Mouse (Mus musculus) intestine, postnatal 0 days (tissue): ENCODE results near the gene Eno2. TPM values are rescaled to one million over a fixed set of nuclear protein-coding genes. Genes with fewer than 3 reads are reported as not detected.

ENCODE experiments used
- ATAC-seq: fragments of 200-750 bp; cut with Nextera tagmentation; 2 replicates; pipeline ENCODE4 v1.8.0; 2017; ENCODE audit warnings: mild to moderate bottlenecking, moderate TSS enrichment, moderate library complexity
- H3K27ac ChIP-seq: fragments of 300-500 bp; sonication (generic); 2 replicates; pipeline ENCODE4 v1.5.1; 2014; ENCODE audit warnings: mild to moderate bottlenecking, low read depth, low read length, moderate library complexity
- H3K27me3 ChIP-seq: fragments of 300-500 bp; sonication (generic); replicated peaks from 2 replicates; pipeline ENCODE4 v1.6.1; 2014; ENCODE audit warnings: low read length, mixed read lengths; ENCODE audit not compliant: control insufficient read depth, insufficient read depth
- H3K36me3 ChIP-seq: fragments of 300-500 bp; sonication (generic); 2 replicates; pipeline ENCODE4 v1.6.1; 2014; ENCODE audit warnings: mild to moderate bottlenecking, moderate library complexity; ENCODE audit not compliant: control insufficient read depth, insufficient read depth
- H3K4me1 ChIP-seq: fragments of 300-500 bp; sonication (generic); replicated peaks from 2 replicates; pipeline ENCODE4 v1.6.1; 2014; ENCODE audit warnings: antibody characterized with exemption, low read length, mixed read lengths; ENCODE audit not compliant: control insufficient read depth, insufficient read depth
- H3K4me2 ChIP-seq: fragments of 300-500 bp; sonication (generic); replicated peaks from 2 replicates; pipeline ENCODE4 v1.6.1; 2014; ENCODE audit warnings: low read depth, mild to moderate bottlenecking, moderate library complexity
- H3K4me3 ChIP-seq: fragments of 300-500 bp; sonication (generic); 2 replicates; pipeline ENCODE4 v1.5.1; 2014; ENCODE audit warnings: low read depth, low read length
- H3K9ac ChIP-seq: fragments of 300-500 bp; sonication (generic); 2 replicates; pipeline ENCODE4 v1.6.1; 2014; ENCODE audit warnings: mild to moderate bottlenecking, low read depth, low read length
- H3K9me3 ChIP-seq: fragments of 300-500 bp; sonication (generic); 2 replicates; pipeline ENCODE4 v1.6.1; 2016; ENCODE audit warnings: mixed run types; ENCODE audit not compliant: control insufficient read depth
- CTCF ChIP-seq: sonication (generic); IDR thresholded peaks from 2 replicates; pipeline ENCODE4 v1.5.1; 2016; ENCODE audit warnings: low read depth, mild to moderate bottlenecking, control low read depth, antibody characterized with exemption, moderate library complexity
- WGBS: fragments of 180-500 bp; shearing (Covaris S2); extraction: QIAGEN DNeasy Blood & Tissue Kit; methylation state at CpG from one replicate; pipeline ENCODE4 v1.1.7; 2014; 5-methylcytosine and 5-hydroxymethylcytosine counted together
- polyA plus RNA-seq: library from polyadenylated mRNA; unstranded; fragments of >200 nt; fragmentation: Nextera tagmentation; extraction: Ambion mirVana; gene quantifications from 2 replicates; pipeline ENCODE4 v1.2.1, GENCODE M21; 2015

Eno2 gene
- polyA plus RNA-seq, 1 experiment from 2014 or later: 4.6 TPM

DNA sequence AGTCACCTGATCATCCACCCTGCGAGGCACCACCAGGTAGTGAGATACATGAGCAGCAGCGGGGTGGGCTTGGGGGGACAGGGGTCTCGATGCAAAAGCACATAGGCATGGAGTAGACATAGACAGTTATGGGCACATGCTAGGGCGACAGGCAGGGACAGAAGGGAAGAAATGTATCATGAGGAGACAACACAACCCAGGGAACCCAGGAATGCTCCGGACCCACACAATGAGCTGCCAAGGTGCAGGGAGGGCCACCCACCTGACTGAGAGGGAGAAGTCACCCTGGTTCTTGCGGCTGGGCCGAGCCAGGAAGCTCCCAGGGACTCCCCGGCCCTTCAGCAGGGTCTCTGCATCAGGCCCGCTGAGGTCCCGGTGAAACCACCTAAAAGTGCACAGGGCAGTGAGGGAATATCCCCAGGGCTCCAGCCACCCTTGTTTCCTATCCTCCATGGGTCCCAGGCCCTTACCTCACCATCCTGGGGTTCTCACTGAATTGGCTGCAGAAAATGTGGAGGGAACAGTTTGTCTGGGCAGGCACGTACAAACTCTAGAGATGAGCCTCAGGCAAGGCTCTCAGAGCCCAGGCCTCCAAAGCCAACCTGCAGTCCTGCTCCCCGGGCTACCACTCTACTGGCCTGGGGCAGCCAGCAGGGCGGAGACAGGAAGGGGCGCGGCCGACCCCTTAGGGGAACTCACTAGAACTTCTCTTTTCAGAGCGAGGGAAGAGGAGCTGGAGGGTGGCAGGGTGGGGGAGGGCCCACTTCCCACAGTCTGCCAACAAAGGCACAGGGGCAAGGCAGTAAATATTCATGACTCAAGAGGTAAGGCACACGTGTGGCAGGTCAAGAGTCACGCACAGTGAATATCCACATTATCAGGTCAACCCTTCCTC is 36.8 kb downstream of the Eno2 start:
- H3K36me3 ChIP-seq: no peaks in the 10 kb centered on the region
- no peak overlapping the region for H3K27ac ChIP-seq
- WGBS: 53% methylated on average over 19 of the region's 19 CpGs
- no peak overlapping the region for H3K4me2 ChIP-seq
- H3K4me1 ChIP-seq: no peaks in the 10 kb centered on the region
- H3K4me3 ChIP-seq: no peak overlapping the region
- no peak overlapping the region for H3K9ac ChIP-seq
- no peaks in the 10 kb centered on the region for H3K27me3 ChIP-seq
- no peak for TF ChIP-seq CTCF
- no peak for ATAC-seq
- H3K9me3 ChIP-seq: no peaks in the 10 kb centered on the region

DNA sequence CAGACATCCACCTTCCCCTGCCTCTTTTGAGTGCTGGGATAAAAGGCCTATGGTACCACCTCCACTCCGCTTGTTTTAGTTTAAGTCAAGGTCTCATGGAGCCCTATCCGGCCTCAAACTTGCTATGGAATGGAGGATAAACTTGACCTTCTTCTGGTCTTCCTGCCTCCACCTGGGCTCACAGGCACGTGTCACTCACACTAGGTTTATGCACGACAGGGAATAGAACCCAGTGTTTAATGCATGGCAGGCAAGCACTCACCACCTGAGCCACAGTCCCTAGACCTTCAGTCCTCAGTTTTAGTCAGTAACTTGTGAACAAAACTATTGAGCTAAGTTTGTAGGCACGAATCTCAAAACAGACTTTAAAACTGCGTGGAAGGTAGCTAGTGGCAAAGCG is 38.4 kb downstream of the Eno2 start:
- no peaks in the 10 kb centered on the region for H3K9me3 ChIP-seq
- WGBS: 87% methylated on average over 7 of the region's 7 CpGs
- H3K4me3 ChIP-seq: no peak overlapping the region
- no peaks in the 10 kb centered on the region for H3K27me3 ChIP-seq
- H3K36me3 ChIP-seq: 0 out of 2 replicates have a peak, but pooled peaks cover 3% of the 10 kb centered on the region
- H3K4me1 ChIP-seq: no peaks in the 10 kb centered on the region
- ATAC-seq: no peak
- H3K9ac ChIP-seq: no peak overlapping the region
- H3K4me2 ChIP-seq: no peak overlapping the region
- no peak overlapping the region for H3K27ac ChIP-seq
- no peak for TF ChIP-seq CTCF

DNA sequence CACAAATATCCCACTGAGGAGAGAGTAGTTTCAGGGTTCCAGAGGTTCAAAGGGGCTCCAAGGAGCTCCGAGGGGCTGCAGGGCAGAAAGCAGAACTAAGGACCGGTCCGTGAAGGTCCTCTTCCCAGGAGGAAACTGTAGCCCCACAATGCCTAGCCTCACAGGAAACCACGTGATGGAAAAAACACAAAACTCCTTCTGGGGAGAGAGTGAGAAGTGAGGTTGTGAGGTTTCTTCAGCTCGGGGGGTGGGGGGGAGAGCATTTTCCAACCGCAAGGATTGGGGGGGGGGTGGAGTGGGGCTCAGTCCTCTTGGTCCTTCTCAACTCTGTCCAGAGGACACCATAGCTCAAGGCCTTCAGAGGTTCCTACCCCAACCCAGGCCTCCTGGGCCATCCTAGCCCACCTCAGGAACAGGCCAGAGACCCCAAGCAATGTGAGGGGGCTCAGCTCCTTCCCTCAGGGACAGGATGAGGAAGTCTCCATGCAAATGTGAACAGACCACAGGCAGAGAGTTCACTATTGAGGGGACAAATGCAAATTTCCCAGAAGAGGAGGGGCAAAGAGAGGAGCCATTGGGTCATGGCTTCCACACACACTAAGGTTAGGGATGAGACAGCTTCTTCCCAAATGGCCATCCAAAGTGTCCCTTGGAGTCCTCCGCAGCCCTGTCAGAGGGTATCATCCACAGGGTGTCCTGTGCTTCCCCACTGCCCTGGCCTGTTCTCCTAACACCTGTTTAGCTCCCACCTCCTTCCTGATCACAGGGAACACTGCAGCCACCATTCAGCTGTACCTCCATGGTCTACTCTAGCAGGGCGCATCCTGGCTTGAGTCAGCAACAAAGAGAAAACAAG is 39.4 kb downstream of the Eno2 start:
- Histone ChIP-seq H3K36me3 (0 out of 2 replicates have a peak, but pooled peaks cover 5% of the 10 kb centered on the region), H3K4me1 (no peaks in the 10 kb centered on the region), H3K4me2 (no peak overlapping the region), H3K9ac (no peak overlapping the region), H3K9me3 (no peaks in the 10 kb centered on the region), H3K4me3 (no peak overlapping the region), H3K27me3 (no peaks in the 10 kb centered on the region), H3K27ac (no peak overlapping the region)
- no peak for ATAC-seq
- TF ChIP-seq CTCF: no peak
- WGBS: 85% methylated on average over 8 of the region's 8 CpGs

DNA sequence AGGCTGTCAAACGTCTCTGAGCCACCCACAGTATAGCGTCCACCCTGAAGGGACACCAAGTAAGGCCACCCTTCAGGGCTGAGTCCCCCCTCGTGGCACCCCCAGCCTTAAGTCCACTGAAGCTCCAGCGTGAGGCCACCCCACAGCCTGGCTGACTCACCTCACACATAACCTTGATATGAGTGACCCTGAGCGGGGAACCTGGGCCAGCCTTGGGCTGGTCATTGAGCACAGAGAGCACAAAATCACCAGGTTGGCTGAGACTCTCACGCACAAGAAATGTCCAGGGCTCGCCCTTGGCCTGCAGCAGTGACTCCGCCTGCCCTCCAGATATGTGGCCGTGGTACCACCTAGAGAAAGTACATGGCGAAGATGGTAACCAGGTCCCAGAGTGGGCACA is 40.9 kb downstream of the Eno2 start:
- no peak for TF ChIP-seq CTCF
- ATAC-seq: no peak
- no peak overlapping the region for H3K27ac ChIP-seq
- H3K9ac ChIP-seq: no peak overlapping the region
- no peaks in the 10 kb centered on the region for H3K9me3 ChIP-seq
- peaks cover 5% of the 10 kb centered on the region; the same call in 1 of the 2 replicates for H3K36me3 ChIP-seq
- no peak overlapping the region for H3K4me3 ChIP-seq
- no peak overlapping the region for H3K4me2 ChIP-seq
- no peaks in the 10 kb centered on the region for H3K4me1 ChIP-seq
- 81% methylated on average over 10 of the region's 10 CpGs for whole genome bisulfite sequencing
- H3K27me3 ChIP-seq: no peaks in the 10 kb centered on the region

DNA sequence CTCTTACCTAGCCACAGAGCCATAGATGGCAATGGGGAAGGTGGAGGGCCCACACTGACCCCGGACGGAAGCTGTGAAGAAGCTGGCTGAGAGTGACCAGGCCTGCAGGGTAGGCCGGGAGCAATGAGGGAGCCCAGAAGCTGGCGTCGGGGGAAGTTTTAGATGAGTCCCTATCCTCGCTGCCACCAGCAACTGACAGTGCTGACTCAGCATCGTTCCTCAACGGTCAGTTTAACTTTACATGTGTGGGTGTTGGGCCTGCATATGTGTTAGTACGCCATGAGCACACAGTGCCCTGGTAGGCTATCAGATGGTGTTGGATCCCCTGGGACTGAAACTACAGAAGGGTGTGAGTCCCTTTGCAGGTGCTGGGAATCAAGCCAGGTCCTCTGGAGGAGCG is 45.0 kb downstream of the Eno2 start:
- Histone ChIP-seq H3K9me3 (no peaks in the 10 kb centered on the region), H3K36me3 (peaks cover 5% of the 10 kb centered on the region; the same call in 1 of the 2 replicates), H3K4me1 (no peaks in the 10 kb centered on the region), H3K4me3 (no peak overlapping the region), H3K4me2 (no peak overlapping the region), H3K27ac (no peak overlapping the region), H3K27me3 (no peaks in the 10 kb centered on the region), H3K9ac (no peak overlapping the region)
- WGBS: 85% methylated on average over 10 of the region's 10 CpGs
- ATAC-seq: no peak
- no peak for TF ChIP-seq CTCF

DNA sequence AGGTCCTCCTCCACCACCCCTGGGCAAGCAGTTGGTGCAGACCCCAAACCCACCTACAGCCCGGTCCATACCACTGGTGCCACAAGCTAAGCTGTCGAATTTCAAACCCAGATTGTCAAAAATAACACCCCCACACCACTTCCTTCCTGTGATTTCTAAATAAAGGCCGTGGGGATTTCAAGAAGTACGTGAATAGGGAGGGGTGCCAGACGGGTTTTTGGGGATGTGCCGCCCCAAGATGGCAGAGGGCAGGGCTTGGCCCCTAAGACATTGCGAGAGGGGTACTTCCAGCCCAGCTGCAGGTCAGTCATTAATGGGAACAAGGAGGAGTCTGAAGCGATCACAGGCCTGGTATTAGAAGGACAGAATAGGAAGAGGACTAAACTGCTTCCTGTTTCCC is 45.9 kb downstream of the Eno2 start:
- Histone ChIP-seq H3K36me3 (peaks cover 5% of the 10 kb centered on the region; the same call in 1 of the 2 replicates), H3K4me2 (no peak overlapping the region), H3K9ac (no peak overlapping the region), H3K27ac (no peak overlapping the region), H3K4me3 (no peak overlapping the region), H3K27me3 (no peaks in the 10 kb centered on the region), H3K9me3 (no peaks in the 10 kb centered on the region), H3K4me1 (no peaks in the 10 kb centered on the region)
- 78% methylated on average over 8 of the region's 8 CpGs for WGBS
- no peak for TF ChIP-seq CTCF
- ATAC-seq: no peak
